Mouse (Mus musculus) ovary, postnatal 36 days (tissue): ENCODE measurements around the gene Entpd7.

Source experiments
- DNase-seq: peaks from one replicate; pipeline ENCODE4 v3.0.0; 2022; ENCODE audit warnings: low spot score, mixed read lengths

Gene Entpd7

GRCm38 (mm10) chr19:43724821-43725220 is 35.3 kb downstream of the Entpd7 start:
- no peak for DNase-seq

GRCm38 (mm10) chr19:43726510-43727146 is 37.2 kb downstream of the Entpd7 start:
- DNase-seq = no peak

- DNase-seq = peak; percentile 41
Observed at GRCm38 (mm10) chr19:43729296-43730036, 40.0 kb downstream of the Entpd7 start.

GRCm38 (mm10) chr19:43730037-43730428 is 40.6 kb downstream of the Entpd7 start:
- DNase-seq = no peak

- no peak for DNase-seq
Observed at GRCm38 (mm10) chr19:43731157-43731556, 41.7 kb downstream of the Entpd7 start.

- no peak for DNase-seq
Observed at GRCm38 (mm10) chr19:43738409-43738808, 48.9 kb downstream of the Entpd7 start.

GRCm38 (mm10) chr19:43743401-43743800 is 53.9 kb downstream of the Entpd7 start:
- DNase-seq = no peak

GRCm38 (mm10) chr19:43745740-43746139 is 56.3 kb downstream of the Entpd7 start:
- DNase-seq = no peak

- no peak for DNase-seq
Observed at GRCm38 (mm10) chr19:43747877-43748276, 58.4 kb downstream of the Entpd7 start.

- DNase-seq = no peak
Observed at GRCm38 (mm10) chr19:43750008-43750407, 60.5 kb downstream of the Entpd7 start.

- DNase-seq = peak; percentile 97
Observed at GRCm38 (mm10) chr19:43752489-43753225, 63.2 kb downstream of the Entpd7 start, which contains the start of the genes Cutc and Cox15. Cutc (plus strand) TSS chr19:43752996. Cox15 (minus strand) TSS chr19:43753000.

- peak; percentile 89 for DNase-seq
Observed at GRCm38 (mm10) chr19:43753226-43753835, 63.9 kb downstream of the Entpd7 start.

GRCm38 (mm10) chr19:43754237-43754636 is 64.8 kb downstream of the Entpd7 start:
- DNase-seq = no peak

GRCm38 (mm10) chr19:43754872-43755271 is 65.4 kb downstream of the Entpd7 start:
- DNase-seq = no peak

GRCm38 (mm10) chr19:43760504-43760903 is 71.0 kb downstream of the Entpd7 start:
- peak; percentile 56 for DNase-seq

- DNase-seq = no peak
Observed at GRCm38 (mm10) chr19:43761543-43762256, 72.2 kb downstream of the Entpd7 start.

GRCm38 (mm10) chr19:43762410-43762809 is 72.9 kb downstream of the Entpd7 start:
- no peak for DNase-seq

- no peak for DNase-seq
Observed at GRCm38 (mm10) chr19:43766451-43766850, 77.0 kb downstream of the Entpd7 start.

- no peak for DNase-seq
Observed at GRCm38 (mm10) chr19:43767549-43768322, 78.3 kb downstream of the Entpd7 start.

GRCm38 (mm10) chr19:43769366-43769960 is 80.0 kb downstream of the Entpd7 start:
- no peak for DNase-seq
